Mouse (Mus musculus) liver, embryonic 12.5 days (tissue): ENCODE data around the gene Arid4b. TPM values are rescaled to one million over a fixed set of nuclear protein-coding genes. Genes with fewer than 3 reads are reported as not detected.

ENCODE experiments used
- ATAC-seq: fragments of 200-750 bp; cut with Nextera tagmentation; 2 replicates; pipeline ENCODE4 v1.8.0; 2017; ENCODE audit warnings: moderate number of reproducible peaks, mild to moderate bottlenecking, moderate library complexity
- H3K27ac ChIP-seq: fragments of 300-500 bp; sonication (generic); 2 replicates; pipeline ENCODE4 v1.5.1; 2016; ENCODE audit warnings: mild to moderate bottlenecking
- H3K27me3 ChIP-seq: fragments of 300-500 bp; sonication (generic); replicated peaks from 2 replicates; pipeline ENCODE4 v1.6.1; 2016; ENCODE audit warnings: mild to moderate bottlenecking, moderate library complexity
- H3K36me3 ChIP-seq: fragments of 300-500 bp; sonication (generic); 2 replicates; pipeline ENCODE4 v1.6.1; 2016; ENCODE audit warnings: mild to moderate bottlenecking, moderate library complexity
- H3K4me1 ChIP-seq: fragments of 300-500 bp; sonication (generic); 2 replicates; pipeline ENCODE4 v1.6.1; 2016
- H3K4me2 ChIP-seq: fragments of 300-500 bp; sonication (generic); 2 replicates; pipeline ENCODE4 v1.6.1; 2016; ENCODE audit warnings: mild to moderate bottlenecking, moderate library complexity
- H3K4me3 ChIP-seq: fragments of 300-500 bp; sonication (generic); 2 replicates; pipeline ENCODE4 v1.5.1; 2016; ENCODE audit warnings: mild to moderate bottlenecking, moderate library complexity
- H3K9ac ChIP-seq: fragments of 300-500 bp; sonication (generic); 2 replicates; pipeline ENCODE4 v1.6.1; 2016; ENCODE audit warnings: mild to moderate bottlenecking, moderate library complexity
- H3K9me3 ChIP-seq: fragments of 300-500 bp; sonication (generic); replicated peaks from 2 replicates; pipeline ENCODE4 v1.6.1; 2016; ENCODE audit warnings: mild to moderate bottlenecking, moderate library complexity
- WGBS: fragments of 180-500 bp; shearing (Covaris S2); methylation state at CpG from one replicate; pipeline ENCODE4 v1.1.7; 2016; ENCODE audit not compliant: insufficient replicate concordance; 5-methylcytosine and 5-hydroxymethylcytosine counted together
- polyA plus RNA-seq: library from polyadenylated mRNA; unstranded; fragments of >200 nt; fragmentation: Nextera tagmentation; extraction: Ambion mirVana; gene quantifications from 2 replicates; pipeline ENCODE4 v1.2.1, GENCODE M21; 2016

Gene Arid4b
- polyA plus RNA-seq, 1 experiment from 2014 or later = 25.1 TPM

GRCm38 (mm10) chr13:14064341-14065027 lies 1.5 kb downstream of the Arid4b start:
- Histone ChIP-seq H3K27ac (peak overlapping the region; percentile 97), H3K9ac (peak overlapping the region; percentile 99), H3K4me3 (peak overlapping the region; percentile 100), H3K4me1 (peaks cover 34% of the 10 kb centered on the region), H3K36me3 (peaks cover 24% of the 10 kb centered on the region; the same call in 1 of the 2 replicates), H3K4me2 (peak overlapping the region; percentile 83), H3K9me3 (no peaks in the 10 kb centered on the region), H3K27me3 (no peaks in the 10 kb centered on the region)
- no peak for ATAC-seq
- under 1% methylated on average over 65 of the region's 65 CpGs for WGBS

GRCm38 (mm10) chr13:14065028-14065380 lies 2.0 kb downstream of the Arid4b start:
- no peaks in the 10 kb centered on the region for H3K27me3 ChIP-seq
- H3K4me1 ChIP-seq = peaks cover 34% of the 10 kb centered on the region
- no peaks in the 10 kb centered on the region for H3K9me3 ChIP-seq
- peak overlapping the region; percentile 97 for H3K27ac ChIP-seq
- H3K4me2 ChIP-seq = peak overlapping the region; percentile 83
- H3K9ac ChIP-seq = peak overlapping the region; percentile 99
- peaks cover 24% of the 10 kb centered on the region; the same call in 1 of the 2 replicates for H3K36me3 ChIP-seq
- 20% methylated on average over 9 of the region's 9 CpGs for WGBS
- ATAC-seq = no peak
- H3K4me3 ChIP-seq = peak overlapping the region; percentile 100

- Histone ChIP-seq H3K27ac (no peak overlapping the region), H3K9me3 (no peaks in the 10 kb centered on the region), H3K9ac (no peak overlapping the region), H3K4me3 (no peak overlapping the region), H3K27me3 (no peaks in the 10 kb centered on the region), H3K4me2 (peak overlapping the region; percentile 28), H3K36me3 (peaks cover 24% of the 10 kb centered on the region; the same call in 1 of the 2 replicates), H3K4me1 (peaks cover 33% of the 10 kb centered on the region)
- ATAC-seq = no peak
- WGBS = 76% methylated on average over 1 of the region's 1 CpGs
Measured at GRCm38 (mm10) chr13:14065701-14066100, 2.7 kb downstream of the Arid4b start.

- Histone ChIP-seq H3K4me2 (no peak overlapping the region), H3K36me3 (peaks cover 24% of the 10 kb centered on the region; the same call in 1 of the 2 replicates), H3K9ac (no peak overlapping the region), H3K27ac (no peak overlapping the region), H3K9me3 (no peaks in the 10 kb centered on the region), H3K4me1 (peaks cover 31% of the 10 kb centered on the region), H3K4me3 (no peak overlapping the region), H3K27me3 (no peaks in the 10 kb centered on the region)
- no peak for ATAC-seq
Measured at GRCm38 (mm10) chr13:14068035-14068434, 5.0 kb downstream of the Arid4b start.

GRCm38 (mm10) chr13:14069291-14069690 lies 6.3 kb downstream of the Arid4b start:
- no peaks in the 10 kb centered on the region for H3K27me3 ChIP-seq
- no peak for ATAC-seq
- H3K4me1 ChIP-seq = peaks cover 32% of the 10 kb centered on the region
- WGBS = 76% methylated on average over 1 of the region's 1 CpGs
- H3K4me2 ChIP-seq = no peak overlapping the region
- no peak overlapping the region for H3K27ac ChIP-seq
- peaks cover 24% of the 10 kb centered on the region; the same call in 1 of the 2 replicates for H3K36me3 ChIP-seq
- H3K9me3 ChIP-seq = no peaks in the 10 kb centered on the region
- no peak overlapping the region for H3K4me3 ChIP-seq
- H3K9ac ChIP-seq = no peak overlapping the region

GRCm38 (mm10) chr13:14074371-14074770 lies 11.3 kb downstream of the Arid4b start:
- Histone ChIP-seq H3K4me3 (no peak overlapping the region), H3K4me1 (peaks cover 35% of the 10 kb centered on the region), H3K9ac (no peak overlapping the region), H3K9me3 (no peaks in the 10 kb centered on the region), H3K27me3 (no peaks in the 10 kb centered on the region), H3K36me3 (peaks cover under 1% of the 10 kb centered on the region; the same call in 1 of the 2 replicates), H3K27ac (peak overlapping the region; percentile 15; the same call in 1 of the 2 replicates), H3K4me2 (no peak overlapping the region)
- ATAC-seq = no peak
- WGBS = 100% methylated on average over 1 of the region's 1 CpGs

- Histone ChIP-seq H3K4me2 (no peak overlapping the region), H3K27ac (no peak overlapping the region), H3K36me3 (no peaks in the 10 kb centered on the region), H3K27me3 (no peaks in the 10 kb centered on the region), H3K4me3 (no peak overlapping the region), H3K4me1 (peaks cover 37% of the 10 kb centered on the region), H3K9me3 (no peaks in the 10 kb centered on the region), H3K9ac (no peak overlapping the region)
- no peak for ATAC-seq
- WGBS = 74% methylated on average over 1 of the region's 1 CpGs
Measured at GRCm38 (mm10) chr13:14075326-14075725, 12.3 kb downstream of the Arid4b start.

GRCm38 (mm10) chr13:14088669-14089068 lies 25.6 kb downstream of the Arid4b start:
- 85% methylated on average over 1 of the region's 1 CpGs for WGBS
- Histone ChIP-seq H3K9me3 (no peaks in the 10 kb centered on the region), H3K9ac (no peak overlapping the region), H3K27ac (no peak overlapping the region), H3K4me1 (peaks cover 13% of the 10 kb centered on the region), H3K27me3 (no peaks in the 10 kb centered on the region), H3K4me2 (no peak overlapping the region), H3K4me3 (no peak overlapping the region), H3K36me3 (no peaks in the 10 kb centered on the region)
- ATAC-seq = no peak

GRCm38 (mm10) chr13:14103026-14103425 lies 40.0 kb downstream of the Arid4b start:
- no peak overlapping the region for H3K9ac ChIP-seq
- H3K4me3 ChIP-seq = no peak overlapping the region
- no peaks in the 10 kb centered on the region for H3K9me3 ChIP-seq
- peaks cover 11% of the 10 kb centered on the region for H3K4me1 ChIP-seq
- H3K27ac ChIP-seq = no peak overlapping the region
- no peaks in the 10 kb centered on the region for H3K27me3 ChIP-seq
- no peak for ATAC-seq
- no peak overlapping the region for H3K4me2 ChIP-seq
- 76% methylated on average over 1 of the region's 1 CpGs for WGBS
- H3K36me3 ChIP-seq = no peaks in the 10 kb centered on the region

GRCm38 (mm10) chr13:14110154-14110873 lies 47.3 kb downstream of the Arid4b start:
- ATAC-seq = peak; percentile 40; the same call in 1 of the 2 replicates
- H3K27me3 ChIP-seq = no peaks in the 10 kb centered on the region
- 0 out of 2 replicates have a peak overlapping the region, but pooled peaks have one; percentile 14 for H3K27ac ChIP-seq
- H3K9ac ChIP-seq = no peak overlapping the region
- peaks cover 18% of the 10 kb centered on the region for H3K4me1 ChIP-seq
- H3K4me2 ChIP-seq = no peak overlapping the region
- H3K4me3 ChIP-seq = no peak overlapping the region
- H3K36me3 ChIP-seq = no peaks in the 10 kb centered on the region
- H3K9me3 ChIP-seq = no peaks in the 10 kb centered on the region
- WGBS = 79% methylated on average over 2 of the region's 2 CpGs

GRCm38 (mm10) chr13:14111146-14111545 lies 48.1 kb downstream of the Arid4b start:
- H3K4me3 ChIP-seq = no peak overlapping the region
- no peaks in the 10 kb centered on the region for H3K9me3 ChIP-seq
- H3K9ac ChIP-seq = no peak overlapping the region
- no peaks in the 10 kb centered on the region for H3K27me3 ChIP-seq
- no peaks in the 10 kb centered on the region for H3K36me3 ChIP-seq
- ATAC-seq = no peak
- H3K4me1 ChIP-seq = peaks cover 18% of the 10 kb centered on the region
- no peak overlapping the region for H3K27ac ChIP-seq
- H3K4me2 ChIP-seq = no peak overlapping the region
- WGBS = 12% methylated on average over 1 of the region's 1 CpGs

- H3K27me3 ChIP-seq = no peaks in the 10 kb centered on the region
- ATAC-seq = no peak
- H3K4me2 ChIP-seq = no peak overlapping the region
- no peak overlapping the region for H3K27ac ChIP-seq
- H3K9me3 ChIP-seq = no peaks in the 10 kb centered on the region
- WGBS = 79% methylated on average over 4 of the region's 4 CpGs
- no peaks in the 10 kb centered on the region for H3K36me3 ChIP-seq
- H3K9ac ChIP-seq = no peak overlapping the region
- H3K4me3 ChIP-seq = no peak overlapping the region
- peaks cover 18% of the 10 kb centered on the region for H3K4me1 ChIP-seq
Measured at GRCm38 (mm10) chr13:14113746-14114528, 50.9 kb downstream of the Arid4b start.
